Mouse (Mus musculus): Measurements from ENCODE around the gene Plin3.

DNA sequence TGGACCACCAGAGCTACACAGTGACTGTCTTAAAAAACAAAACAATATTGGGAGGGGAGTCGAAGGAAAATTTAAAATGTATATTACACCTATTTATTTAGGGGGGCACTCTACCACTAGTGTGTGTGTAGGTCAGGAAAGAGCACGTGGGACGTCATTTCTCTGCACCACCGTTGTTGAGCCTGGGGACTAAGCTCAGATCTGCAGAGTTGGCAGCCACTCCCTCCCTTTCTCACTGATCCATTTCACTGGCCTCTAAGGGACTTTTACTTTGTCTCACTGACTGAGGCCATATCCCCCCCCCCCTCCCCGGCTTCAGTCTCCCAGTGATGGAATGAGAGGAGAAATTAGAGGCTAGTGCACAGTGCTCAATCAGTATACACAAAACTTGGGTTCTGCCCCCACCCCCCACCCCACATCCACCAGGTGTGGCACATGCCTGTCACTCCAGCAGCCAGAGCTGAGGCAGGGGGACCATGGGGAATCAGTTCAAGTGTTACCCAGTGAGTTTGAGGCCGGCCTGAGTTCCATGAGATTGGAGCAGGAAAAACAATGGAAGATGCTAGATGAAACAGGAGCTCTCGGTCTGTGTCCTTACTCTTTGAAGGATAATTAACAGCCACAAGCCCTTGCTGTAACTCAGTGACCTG lies 722 bp downstream of the Plin3 start:
- TF ChIP-seq CTCF (IDR thresholded peaks at IDR 0.05; ENCODE audit: borderline replicate concordance, control insufficient read depth, extremely low read depth, insufficient read depth, low read length, poor library complexity), result no peak
- TF ChIP-seq POLR2A (IDR thresholded peaks at IDR 0.05; ENCODE audit: control insufficient read depth, extremely low read depth, insufficient read depth, low read length, poor library complexity), result no peak
